Mouse (Mus musculus) heart, adult 2 months (tissue): ENCODE measurements around the gene Fer. TPM values are rescaled to one million over a fixed set of nuclear protein-coding genes. Genes with fewer than 3 reads are reported as not detected.
A peak's percentile ranks its signal among the peaks of the same experiment; 100 is the strongest.

Source experiments
- DNase-seq, 2 experiments: peaks; one replicate each; pipeline ENCODE4 v3.0.0; 2021
- H3K27ac ChIP-seq: fragments of 200-600 bp; 2 replicates; pipeline ENCODE4 v1.8.1; 2022
- H3K27me3 ChIP-seq: fragments of 200-500 bp; 2 replicates; pipeline ENCODE4 v1.6.1; 2012; ENCODE audit warnings: mild to moderate bottlenecking, low read length, inconsistent platforms, mixed read lengths; ENCODE audit not compliant: control insufficient read depth, insufficient read depth
- H3K36me3 ChIP-seq: fragments of 200-500 bp; 2 replicates; pipeline ENCODE4 v1.6.1; 2012; ENCODE audit warnings: low read length, inconsistent platforms; ENCODE audit not compliant: control insufficient read depth, insufficient read depth
- H3K4me1 ChIP-seq: fragments of 200-500 bp; 2 replicates; pipeline ENCODE4 v1.6.1; 2011; ENCODE audit warnings: low read length; ENCODE audit not compliant: control insufficient read depth, insufficient read depth
- H3K4me3 ChIP-seq: fragments of 200-600 bp; 2 replicates; pipeline ENCODE4 v1.8.1; 2022
- H3K79me2 ChIP-seq: fragments of 200-500 bp; replicated peaks from 2 replicates; pipeline ENCODE4 v1.6.1; 2012; ENCODE audit warnings: mild to moderate bottlenecking, inconsistent platforms, low read length, moderate library complexity, mixed read lengths; ENCODE audit not compliant: control insufficient read depth, insufficient read depth
- H3K9ac ChIP-seq: fragments of 200-500 bp; 2 replicates; pipeline ENCODE4 v1.6.1; 2012; ENCODE audit warnings: low read depth, mild to moderate bottlenecking, control low read depth, inconsistent platforms, low read length, mixed read lengths
- CTCF ChIP-seq: fragments of 200-600 bp; IDR thresholded peaks from 2 replicates; pipeline ENCODE4 v1.8.1; 2022; ENCODE audit warnings: antibody characterized with exemption, mild to moderate bottlenecking, moderate library complexity
- EP300 ChIP-seq: fragments of 200-500 bp; IDR thresholded peaks from 2 replicates; pipeline ENCODE4 v1.6.1; 2011; ENCODE audit warnings: low read depth, low read length, control low read depth; ENCODE audit not compliant: insufficient read depth
- POLR2A ChIP-seq: fragments of 200-500 bp; IDR thresholded peaks from 2 replicates; pipeline ENCODE4 v1.6.1; 2011; ENCODE audit warnings: mild to moderate bottlenecking, low read depth, low read length, control low read depth; ENCODE audit not compliant: insufficient read depth
- WGBS: fragments of 180-500 bp; shearing (Covaris S2); methylation state at CpG from one replicate; pipeline ENCODE4 v1.1.7; 2018; 5-methylcytosine and 5-hydroxymethylcytosine counted together
- intact Hi-C: fragments of 180-260 bp; cut with DNase I; formaldehyde crosslinking; loops from one replicate; pipeline ENCODE4 v1.15.1; 2025
- polyA plus RNA-seq: library from polyadenylated mRNA; depleted of rRNA; stranded (reverse); fragments of >200 nt; gene quantifications from 2 replicates; pipeline ENCODE4 v1.2.3, GENCODE M21; 2012
- total RNA-seq, 2 experiments: library from RNA; stranded (reverse); gene quantifications; 2 replicates each; pipeline ENCODE4 v1.2.3; 2021

Fer gene
- total and polyA plus RNA-seq, 3 experiments = 3.9 to 19.8 (median 19.4) TPM

GRCm38 (mm10) chr17:64016606-64017005 lies 153.7 kb downstream of the Fer start:
- no peaks in the 10 kb centered on the region for H3K79me2 ChIP-seq
- H3K9ac ChIP-seq = no peak overlapping the region
- intact Hi-C loops = no loop called here
- peaks cover 1% of the 10 kb centered on the region; the same call in 1 of the 2 replicates for H3K4me1 ChIP-seq
- no peak for DNase-seq
- no peak overlapping the region for H3K4me3 ChIP-seq
- over 99% methylated on average over 4 of the region's 4 CpGs for WGBS
- TF ChIP-seq POLR2A (no peak), CTCF (no peak), EP300 (no peak)
- no peaks in the 10 kb centered on the region for H3K27me3 ChIP-seq
- H3K36me3 ChIP-seq = no peaks in the 10 kb centered on the region
- H3K27ac ChIP-seq = no peak overlapping the region

- H3K4me1 ChIP-seq = peaks cover 1% of the 10 kb centered on the region; the same call in 1 of the 2 replicates
- intact Hi-C loops = no loop called here
- H3K36me3 ChIP-seq = no peaks in the 10 kb centered on the region
- no peak for TF ChIP-seq POLR2A
- no peak for DNase-seq
- no peak overlapping the region for H3K4me3 ChIP-seq
- no peaks in the 10 kb centered on the region for H3K79me2 ChIP-seq
- no peak overlapping the region for H3K27ac ChIP-seq
- no peaks in the 10 kb centered on the region for H3K27me3 ChIP-seq
- 93% methylated on average over 6 of the region's 6 CpGs for WGBS
- H3K9ac ChIP-seq = no peak overlapping the region
These were observed 155.4 kb downstream of the Fer start for GRCm38 (mm10) chr17:64018240-64018639.

GRCm38 (mm10) chr17:64018870-64019269 lies 156.0 kb downstream of the Fer start:
- intact Hi-C loops = no loop called here
- no peak overlapping the region for H3K27ac ChIP-seq
- no peaks in the 10 kb centered on the region for H3K36me3 ChIP-seq
- no peak overlapping the region for H3K9ac ChIP-seq
- H3K79me2 ChIP-seq = no peaks in the 10 kb centered on the region
- no peak for DNase-seq
- WGBS = 69% methylated on average over 3 of the region's 3 CpGs
- no peak overlapping the region for H3K4me3 ChIP-seq
- TF ChIP-seq POLR2A (no peak), CTCF (no peak), EP300 (no peak)
- peaks cover 1% of the 10 kb centered on the region; the same call in 1 of the 2 replicates for H3K4me1 ChIP-seq
- no peaks in the 10 kb centered on the region for H3K27me3 ChIP-seq

- no peak for DNase-seq
These were observed 156.8 kb downstream of the Fer start for GRCm38 (mm10) chr17:64019646-64020045.

GRCm38 (mm10) chr17:64026485-64026884 lies 163.6 kb downstream of the Fer start:
- DNase-seq = no peak
- TF ChIP-seq EP300 (0 out of 2 replicates have a peak, but pooled peaks have one; percentile 26), POLR2A (no peak), CTCF (peak; percentile 71)
- Histone ChIP-seq H3K36me3 (no peaks in the 10 kb centered on the region), H3K79me2 (no peaks in the 10 kb centered on the region), H3K27ac (no peak overlapping the region), H3K9ac (no peak overlapping the region), H3K4me1 (no peaks in the 10 kb centered on the region), H3K4me3 (no peak overlapping the region), H3K27me3 (no peaks in the 10 kb centered on the region)
- intact Hi-C loops = loop anchor here (2.0 kb wide), 1 partner anchor 348 kb away; no protein-coding TSS in a partner anchor
- WGBS = 73% methylated on average over 2 of the region's 2 CpGs

More at GRCm38 (mm10) chr17:64019646-64020045, 156.8 kb downstream of the Fer start:
- H3K36me3 ChIP-seq = no peaks in the 10 kb centered on the region
- H3K4me3 ChIP-seq = no peak overlapping the region
- H3K79me2 ChIP-seq = no peaks in the 10 kb centered on the region
- intact Hi-C loops = no loop called here
- TF ChIP-seq POLR2A = no peak
- no peak for TF ChIP-seq CTCF
- TF ChIP-seq EP300 = no peak
- no peak overlapping the region for H3K27ac ChIP-seq
- no peak overlapping the region for H3K9ac ChIP-seq
- no peaks in the 10 kb centered on the region for H3K27me3 ChIP-seq
- peaks cover 1% of the 10 kb centered on the region; the same call in 1 of the 2 replicates for H3K4me1 ChIP-seq
- WGBS = 89% methylated on average over 5 of the region's 5 CpGs

- no peaks in the 10 kb centered on the region for H3K36me3 ChIP-seq
- no peaks in the 10 kb centered on the region for H3K27me3 ChIP-seq
- TF ChIP-seq CTCF = no peak
- no peak for TF ChIP-seq EP300
- TF ChIP-seq POLR2A = no peak
- no peaks in the 10 kb centered on the region for H3K4me1 ChIP-seq
- H3K79me2 ChIP-seq = no peaks in the 10 kb centered on the region
- DNase-seq = no peak
- intact Hi-C loops = no loop called here
- no peak overlapping the region for H3K27ac ChIP-seq
- H3K9ac ChIP-seq = no peak overlapping the region
- no peak overlapping the region for H3K4me3 ChIP-seq
These were observed 178.9 kb downstream of the Fer start for GRCm38 (mm10) chr17:64041771-64042170.
